Mouse (Mus musculus) liver, embryonic 14.5 days (tissue): ENCODE measurements around the gene Tmcc1.

Source experiments
- CTCF ChIP-seq: IDR thresholded peaks from 2 replicates; pipeline ENCODE4 v1.5.1; 2016; ENCODE audit warnings: antibody characterized with exemption, low read depth, control low read depth
- EP300 ChIP-seq: IDR thresholded peaks from 2 replicates; pipeline ENCODE4 v1.6.1; 2016; ENCODE audit warnings: antibody characterized with exemption, low read depth

DNA sequence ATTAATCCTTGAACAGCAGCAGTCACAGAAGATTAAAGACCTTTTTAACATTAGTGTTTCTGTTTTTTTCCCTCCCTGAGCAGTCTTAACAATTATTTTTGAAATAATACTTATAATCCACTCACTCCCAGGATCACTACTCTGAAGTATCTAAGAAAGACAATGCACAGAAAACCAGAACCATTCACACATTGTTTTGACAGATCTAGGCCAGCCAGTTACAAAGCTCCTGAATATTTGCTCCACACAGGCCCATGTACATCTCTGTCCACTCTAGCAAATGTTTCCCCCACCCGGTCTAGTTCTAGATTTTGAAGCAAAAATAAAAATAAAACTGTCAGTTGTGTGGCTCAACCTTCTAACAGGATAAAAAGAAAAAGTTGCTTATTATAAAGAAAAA, 45.9 kb downstream of the Tmcc1 start:
- no peak for TF ChIP-seq CTCF
- no peak for TF ChIP-seq EP300
